Mouse (Mus musculus) CD4-positive naive resting alpha-beta T cell, adult 76 days (primary cell): ENCODE measurements around the gene Kansl1. TPM values are rescaled to one million over a fixed set of nuclear protein-coding genes. Genes with fewer than 3 reads are reported as not detected.

Experiments
- total RNA-seq: library from RNA; stranded (reverse); gene quantifications from one replicate; pipeline ENCODE4 v1.2.4, GENCODE M21; 2023

Kansl1 gene
- total RNA-seq: 144 TPM

DNA sequence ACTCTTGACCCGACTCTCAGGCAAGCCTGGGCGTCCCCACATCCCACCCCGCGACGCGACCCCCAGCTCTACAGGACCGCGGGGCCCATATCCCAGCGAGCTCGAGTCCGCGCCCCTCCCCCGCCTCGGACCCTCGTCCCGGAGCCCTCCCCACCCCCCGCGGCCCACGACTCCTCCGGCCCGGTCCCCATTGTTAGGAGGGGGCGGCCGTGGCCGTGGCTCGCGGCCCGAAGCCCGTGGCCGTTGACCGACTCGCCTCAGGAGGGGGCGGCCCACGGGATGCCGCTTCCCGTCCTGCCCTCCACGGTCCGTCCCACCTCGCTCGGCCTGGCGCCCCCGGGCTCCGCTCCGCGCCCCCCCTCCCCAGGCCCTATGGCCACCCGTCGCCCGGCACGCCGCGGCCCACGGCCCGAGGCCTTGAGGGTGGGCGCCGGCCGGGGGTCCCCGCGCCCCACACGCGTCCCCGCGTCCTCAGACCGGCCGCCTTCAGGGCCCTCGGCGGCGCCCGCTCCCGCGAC, at the start of gene Kansl1:
TSS of gene Kansl1 (minus strand) at position 111 of the 518 bp plus-strand sequence.

Other genes starting within 250 kb of the Kansl1 start
- gene Mapt, start 237.5 kb downstream of the Kansl1 start, total RNA-seq: not detected
- gene Cdc27, start 81.8 kb upstream of the Kansl1 start, total RNA-seq: 47.3 TPM
- 2.0 TPM for gene Myl4, start 81.8 kb upstream of the Kansl1 start, total RNA-seq
- 134 TPM for gene Itgb3, start 139.1 kb upstream of the Kansl1 start, total RNA-seq
- gene Gm11639, start 216.8 kb upstream of the Kansl1 start, total RNA-seq: 0.12 TPM